Mouse (Mus musculus): Measurements from ENCODE around the gene Chil3. TPM values are rescaled to one million over a fixed set of nuclear protein-coding genes. Genes with fewer than 3 reads are reported as not detected.

Chil3 gene
- polyA plus RNA-seq, 1 experiment from 2014 or later: not detected

Other genes starting within 250 kb of the Chil3 start
- gene I830077J02Rik, start 234.9 kb downstream of the Chil3 start, polyA plus RNA-seq (2014; fragmentation: Nextera tagmentation; extraction: Ambion mirVana): 2.6 and 2.9 TPM in 2 replicates
- gene Wdr77, start 208.2 kb downstream of the Chil3 start, polyA plus RNA-seq (2014; fragmentation: Nextera tagmentation; extraction: Ambion mirVana): 93.4 and 94.0 TPM in 2 replicates
- gene Atp5f1, start 207.5 kb downstream of the Chil3 start, polyA plus RNA-seq (2014; fragmentation: Nextera tagmentation; extraction: Ambion mirVana): 765 and 827 TPM in 2 replicates
- gene Ovgp1, start 193.9 kb downstream of the Chil3 start, polyA plus RNA-seq (2014; fragmentation: Nextera tagmentation; extraction: Ambion mirVana): 1.8 and 2.0 TPM in 2 replicates
- gene Pifo, start 152.9 kb downstream of the Chil3 start, polyA plus RNA-seq (2014; fragmentation: Nextera tagmentation; extraction: Ambion mirVana): 0.24 TPM in 1 of 2 replicates, not detected in the other
- gene Chil5, start 134.8 kb downstream of the Chil3 start, polyA plus RNA-seq (2014; fragmentation: Nextera tagmentation; extraction: Ambion mirVana): not detected in 2 replicates
- 0.19 and 0.48 TPM in 2 replicates for gene Chia1, start 54.3 kb downstream of the Chil3 start, polyA plus RNA-seq (2014; fragmentation: Nextera tagmentation; extraction: Ambion mirVana)
- gene Chil4, start 51.9 kb upstream of the Chil3 start, polyA plus RNA-seq (2014; fragmentation: Nextera tagmentation; extraction: Ambion mirVana): not detected in 2 replicates
- not detected in 2 replicates for gene Chil6, start 238.6 kb upstream of the Chil3 start, polyA plus RNA-seq (2014; fragmentation: Nextera tagmentation; extraction: Ambion mirVana)